Mouse (Mus musculus) yolk sac, embryonic 10.5 days (tissue): Measurements from ENCODE around the gene Psmb3.

Experiments
- DNase-seq: peaks from one replicate; pipeline ENCODE4 v3.0.0-alpha.2; 2017; ENCODE audit warnings: low spot score

The Psmb3 gene

DNA sequence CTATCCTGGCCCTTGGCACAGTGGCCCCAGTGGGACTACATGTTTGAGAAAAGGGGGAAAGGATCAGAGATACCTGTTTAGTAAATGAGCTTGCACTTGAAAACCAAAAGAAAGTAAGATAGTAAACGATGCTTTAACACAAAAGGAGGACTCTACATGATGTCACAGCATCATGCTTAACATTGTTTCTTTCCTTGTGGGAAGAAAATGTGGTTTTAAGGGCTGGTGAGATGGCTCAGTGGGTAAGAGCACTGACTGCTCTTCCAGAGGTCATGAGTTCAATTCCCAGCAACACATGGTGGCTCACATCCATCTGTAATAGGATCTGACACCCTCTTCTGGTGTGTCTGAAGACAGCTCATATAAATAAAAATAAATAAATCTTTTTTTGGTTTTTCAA lies 54.9 kb downstream of the Psmb3 start:
- DNase-seq, result no peak

GRCm38 (mm10) chr11:97758942-97759341 lies 55.7 kb downstream of the Psmb3 start:
- no peak for DNase-seq

DNA sequence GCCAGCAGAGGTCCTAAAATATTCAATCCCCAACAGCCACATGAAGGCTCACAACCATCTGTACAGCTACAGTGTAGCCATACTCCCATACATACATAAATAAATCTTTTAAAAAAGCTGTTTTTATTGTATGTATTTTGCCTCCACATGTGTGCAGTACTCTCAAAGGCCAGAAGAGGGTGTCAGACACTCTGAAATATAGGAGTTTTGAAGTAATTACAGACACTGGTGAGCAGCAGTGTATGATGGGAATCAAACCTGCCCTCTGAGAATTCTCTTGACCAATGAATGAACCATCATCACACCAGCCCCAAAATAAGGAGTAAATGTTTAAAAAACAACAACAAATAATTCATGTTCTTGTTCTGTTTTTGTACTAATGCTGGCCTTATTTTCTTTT lies 58.4 kb downstream of the Psmb3 start:
- DNase-seq, result no peak
